Mouse (Mus musculus): ENCODE data around the gene Dmkn. TPM values are rescaled to one million over a fixed set of nuclear protein-coding genes. Genes with fewer than 3 reads are reported as not detected.

Dmkn gene
- polyA plus RNA-seq, 1 experiment from 2014 or later = 0.87 TPM

GRCm38 (mm10) chr7:30796790-30797189 lies 33.2 kb downstream of the Dmkn start:
- Histone ChIP-seq H3K4me1 (ENCODE audit: control insufficient read depth, insufficient read depth, low read length) (no peaks in the 10 kb centered on the region), H3K27ac (replicated peaks; ENCODE audit: low read depth, low read length) (no peak overlapping the region), H3K9ac (replicated peaks; ENCODE audit: low read length) (no peak overlapping the region), H3K36me3 (ENCODE audit: control insufficient read depth, insufficient read depth, low read length) (no peaks in the 10 kb centered on the region), H3K4me3 (replicated peaks; ENCODE audit: low read depth, low read length) (no peak overlapping the region), H3K27me3 (ENCODE audit: control insufficient read depth, insufficient read depth, low read length) (no peaks in the 10 kb centered on the region), H3K9me3 (ENCODE audit: control insufficient read depth, low read length) (0 out of 2 replicates have a peak, but pooled peaks cover 2% of the 10 kb centered on the region), H3K4me2 (ENCODE audit: low read length) (no peak overlapping the region)
- no peak for ATAC-seq (ENCODE audit: low FRiP score, low TSS enrichment)
- WGBS = 90% methylated on average over 1 of the region's 1 CpGs
- DNase-seq = no peak

GRCm38 (mm10) chr7:30800653-30801052 lies 37.1 kb downstream of the Dmkn start:
- DNase-seq = no peak
- Histone ChIP-seq H3K4me2 (ENCODE audit: low read length) (no peak overlapping the region), H3K9me3 (ENCODE audit: control insufficient read depth, low read length) (0 out of 2 replicates have a peak, but pooled peaks cover 6% of the 10 kb centered on the region), H3K36me3 (ENCODE audit: control insufficient read depth, insufficient read depth, low read length) (no peaks in the 10 kb centered on the region), H3K9ac (replicated peaks; ENCODE audit: low read length) (no peak overlapping the region), H3K27me3 (ENCODE audit: control insufficient read depth, insufficient read depth, low read length) (no peaks in the 10 kb centered on the region), H3K4me1 (ENCODE audit: control insufficient read depth, insufficient read depth, low read length) (no peaks in the 10 kb centered on the region), H3K27ac (replicated peaks; ENCODE audit: low read depth, low read length) (no peak overlapping the region), H3K4me3 (replicated peaks; ENCODE audit: low read depth, low read length) (no peak overlapping the region)
- no peak for ATAC-seq (ENCODE audit: low FRiP score, low TSS enrichment)

GRCm38 (mm10) chr7:30803256-30803655 lies 39.7 kb downstream of the Dmkn start:
- 0 out of 2 replicates have a peak, but pooled peaks cover 6% of the 10 kb centered on the region for H3K9me3 ChIP-seq (ENCODE audit: control insufficient read depth, low read length)
- H3K27me3 ChIP-seq (ENCODE audit: control insufficient read depth, insufficient read depth, low read length) = no peaks in the 10 kb centered on the region
- DNase-seq (no peak), ATAC-seq (ENCODE audit: low FRiP score, low TSS enrichment) (no peak)
- no peaks in the 10 kb centered on the region for H3K4me1 ChIP-seq (ENCODE audit: control insufficient read depth, insufficient read depth, low read length)
- no peak overlapping the region for H3K4me3 ChIP-seq (replicated peaks; ENCODE audit: low read depth, low read length)
- WGBS = 95% methylated on average over 3 of the region's 3 CpGs
- no peak overlapping the region for H3K27ac ChIP-seq (replicated peaks; ENCODE audit: low read depth, low read length)
- no peak overlapping the region for H3K9ac ChIP-seq (replicated peaks; ENCODE audit: low read length)
- no peak overlapping the region for H3K4me2 ChIP-seq (ENCODE audit: low read length)
- no peaks in the 10 kb centered on the region for H3K36me3 ChIP-seq (ENCODE audit: control insufficient read depth, insufficient read depth, low read length)

GRCm38 (mm10) chr7:30804026-30804715 lies 40.6 kb downstream of the Dmkn start:
- Histone ChIP-seq H3K27me3 (ENCODE audit: control insufficient read depth, insufficient read depth, low read length) (no peaks in the 10 kb centered on the region), H3K4me3 (replicated peaks; ENCODE audit: low read depth, low read length) (no peak overlapping the region), H3K27ac (replicated peaks; ENCODE audit: low read depth, low read length) (no peak overlapping the region), H3K4me2 (ENCODE audit: low read length) (no peak overlapping the region), H3K9ac (replicated peaks; ENCODE audit: low read length) (no peak overlapping the region), H3K36me3 (ENCODE audit: control insufficient read depth, insufficient read depth, low read length) (no peaks in the 10 kb centered on the region), H3K9me3 (ENCODE audit: control insufficient read depth, low read length) (0 out of 2 replicates have a peak, but pooled peaks cover 6% of the 10 kb centered on the region), H3K4me1 (ENCODE audit: control insufficient read depth, insufficient read depth, low read length) (no peaks in the 10 kb centered on the region)
- WGBS = 84% methylated on average over 9 of the region's 9 CpGs
- DNase-seq (no peak), ATAC-seq (ENCODE audit: low FRiP score, low TSS enrichment) (no peak)

GRCm38 (mm10) chr7:30805924-30806323 lies 42.4 kb downstream of the Dmkn start:
- H3K36me3 ChIP-seq (ENCODE audit: control insufficient read depth, insufficient read depth, low read length) = no peaks in the 10 kb centered on the region
- H3K9me3 ChIP-seq (ENCODE audit: control insufficient read depth, low read length) = 0 out of 2 replicates have a peak, but pooled peaks cover 4% of the 10 kb centered on the region
- no peaks in the 10 kb centered on the region for H3K4me1 ChIP-seq (ENCODE audit: control insufficient read depth, insufficient read depth, low read length)
- no peak for DNase-seq
- no peak overlapping the region for H3K27ac ChIP-seq (replicated peaks; ENCODE audit: low read depth, low read length)
- H3K9ac ChIP-seq (replicated peaks; ENCODE audit: low read length) = no peak overlapping the region
- H3K4me2 ChIP-seq (ENCODE audit: low read length) = no peak overlapping the region
- ATAC-seq (ENCODE audit: low FRiP score, low TSS enrichment) = no peak
- no peaks in the 10 kb centered on the region for H3K27me3 ChIP-seq (ENCODE audit: control insufficient read depth, insufficient read depth, low read length)
- WGBS = 51% methylated on average over 6 of the region's 6 CpGs
- H3K4me3 ChIP-seq (replicated peaks; ENCODE audit: low read depth, low read length) = no peak overlapping the region

GRCm38 (mm10) chr7:30810319-30810718 lies 46.8 kb downstream of the Dmkn start:
- WGBS = 53% methylated on average over 6 of the region's 6 CpGs
- ATAC-seq (ENCODE audit: low FRiP score, low TSS enrichment) = no peak

GRCm38 (mm10) chr7:30811757-30812290 lies 48.3 kb downstream of the Dmkn start:
- 71% methylated on average over 9 of the region's 9 CpGs for WGBS
- Histone ChIP-seq H3K4me3 (replicated peaks; ENCODE audit: low read depth, low read length) (no peak overlapping the region), H3K9ac (replicated peaks; ENCODE audit: low read length) (no peak overlapping the region), H3K9me3 (ENCODE audit: control insufficient read depth, low read length) (no peaks in the 10 kb centered on the region), H3K27me3 (ENCODE audit: control insufficient read depth, insufficient read depth, low read length) (no peaks in the 10 kb centered on the region), H3K27ac (replicated peaks; ENCODE audit: low read depth, low read length) (no peak overlapping the region), H3K4me2 (ENCODE audit: low read length) (no peak overlapping the region), H3K36me3 (ENCODE audit: control insufficient read depth, insufficient read depth, low read length) (no peaks in the 10 kb centered on the region), H3K4me1 (ENCODE audit: control insufficient read depth, insufficient read depth, low read length) (no peaks in the 10 kb centered on the region)
- no peak for ATAC-seq (ENCODE audit: low FRiP score, low TSS enrichment)
- DNase-seq = no peak

More at GRCm38 (mm10) chr7:30810319-30810718, 46.8 kb downstream of the Dmkn start:
- DNase-seq = no peak
- H3K27me3 ChIP-seq (ENCODE audit: control insufficient read depth, insufficient read depth, low read length) = no peaks in the 10 kb centered on the region
- no peaks in the 10 kb centered on the region for H3K4me1 ChIP-seq (ENCODE audit: control insufficient read depth, insufficient read depth, low read length)
- no peak overlapping the region for H3K9ac ChIP-seq (replicated peaks; ENCODE audit: low read length)
- no peaks in the 10 kb centered on the region for H3K36me3 ChIP-seq (ENCODE audit: control insufficient read depth, insufficient read depth, low read length)
- no peak overlapping the region for H3K27ac ChIP-seq (replicated peaks; ENCODE audit: low read depth, low read length)
- H3K9me3 ChIP-seq (ENCODE audit: control insufficient read depth, low read length) = no peaks in the 10 kb centered on the region
- H3K4me3 ChIP-seq (replicated peaks; ENCODE audit: low read depth, low read length) = no peak overlapping the region
- H3K4me2 ChIP-seq (ENCODE audit: low read length) = no peak overlapping the region

GRCm38 (mm10) chr7:30812291-30812807 lies 48.8 kb downstream of the Dmkn start:
- Histone ChIP-seq H3K27ac (replicated peaks; ENCODE audit: low read depth, low read length) (no peak overlapping the region), H3K9me3 (ENCODE audit: control insufficient read depth, low read length) (no peaks in the 10 kb centered on the region), H3K4me3 (replicated peaks; ENCODE audit: low read depth, low read length) (no peak overlapping the region), H3K4me2 (ENCODE audit: low read length) (no peak overlapping the region), H3K36me3 (ENCODE audit: control insufficient read depth, insufficient read depth, low read length) (no peaks in the 10 kb centered on the region), H3K4me1 (ENCODE audit: control insufficient read depth, insufficient read depth, low read length) (no peaks in the 10 kb centered on the region), H3K9ac (replicated peaks; ENCODE audit: low read length) (no peak overlapping the region), H3K27me3 (ENCODE audit: control insufficient read depth, insufficient read depth, low read length) (no peaks in the 10 kb centered on the region)
- WGBS = 59% methylated on average over 6 of the region's 6 CpGs
- DNase-seq (no peak), ATAC-seq (ENCODE audit: low FRiP score, low TSS enrichment) (no peak)

- ATAC-seq (ENCODE audit: low FRiP score, low TSS enrichment) = no peak
Observed at GRCm38 (mm10) chr7:30820131-30820530, 56.6 kb downstream of the Dmkn start.

More at GRCm38 (mm10) chr7:30820131-30820530, 56.6 kb downstream of the Dmkn start:
- no peaks in the 10 kb centered on the region for H3K9me3 ChIP-seq (ENCODE audit: control insufficient read depth, low read length)
- no peak overlapping the region for H3K9ac ChIP-seq (replicated peaks; ENCODE audit: low read length)
- DNase-seq = no peak
- H3K4me1 ChIP-seq (ENCODE audit: control insufficient read depth, insufficient read depth, low read length) = no peaks in the 10 kb centered on the region
- H3K27ac ChIP-seq (replicated peaks; ENCODE audit: low read depth, low read length) = no peak overlapping the region
- no peaks in the 10 kb centered on the region for H3K36me3 ChIP-seq (ENCODE audit: control insufficient read depth, insufficient read depth, low read length)
- no peak overlapping the region for H3K4me2 ChIP-seq (ENCODE audit: low read length)
- 78% methylated on average over 6 of the region's 6 CpGs for WGBS
- H3K4me3 ChIP-seq (replicated peaks; ENCODE audit: low read depth, low read length) = no peak overlapping the region
- H3K27me3 ChIP-seq (ENCODE audit: control insufficient read depth, insufficient read depth, low read length) = no peaks in the 10 kb centered on the region
